Mouse (Mus musculus) forebrain, embryonic 12.5 days (tissue): Measurements from ENCODE around the gene Foxc2. TPM values are rescaled to one million over a fixed set of nuclear protein-coding genes. Genes with fewer than 3 reads are reported as not detected.

Experiments
- ATAC-seq: fragments of 200-750 bp; cut with Nextera tagmentation; 2 replicates; pipeline ENCODE4 v1.8.0; 2017; ENCODE audit warnings: moderate TSS enrichment; ENCODE audit not compliant: low FRiP score
- H3K27ac ChIP-seq: fragments of 300-500 bp; sonication (generic); 2 replicates; pipeline ENCODE4 v1.5.1; 2016; ENCODE audit warnings: mild to moderate bottlenecking
- H3K27me3 ChIP-seq: fragments of 300-500 bp; sonication (generic); 2 replicates; pipeline ENCODE4 v1.6.1; 2016; ENCODE audit warnings: mild to moderate bottlenecking
- H3K36me3 ChIP-seq: fragments of 300-500 bp; sonication (generic); replicated peaks from 2 replicates; pipeline ENCODE4 v1.6.1; 2016; ENCODE audit warnings: mild to moderate bottlenecking
- H3K4me1 ChIP-seq: fragments of 300-500 bp; sonication (generic); 2 replicates; pipeline ENCODE4 v1.6.1; 2016
- H3K4me2 ChIP-seq: fragments of 300-500 bp; sonication (generic); 2 replicates; pipeline ENCODE4 v1.6.1; 2016; ENCODE audit warnings: mild to moderate bottlenecking, moderate library complexity
- H3K4me3 ChIP-seq: fragments of 300-500 bp; sonication (generic); replicated peaks from 2 replicates; pipeline ENCODE4 v1.5.1; 2016; ENCODE audit warnings: mild to moderate bottlenecking
- H3K9ac ChIP-seq: fragments of 300-500 bp; sonication (generic); 2 replicates; pipeline ENCODE4 v1.6.1; 2016; ENCODE audit warnings: mild to moderate bottlenecking
- H3K9me3 ChIP-seq: fragments of 300-500 bp; sonication (generic); 2 replicates; pipeline ENCODE4 v1.6.1; 2016
- WGBS: fragments of 180-500 bp; shearing (Covaris S2); methylation state at CpG from one replicate; pipeline ENCODE4 v1.1.7; 2016; 5-methylcytosine and 5-hydroxymethylcytosine counted together
- polyA plus RNA-seq: library from polyadenylated mRNA; unstranded; fragments of >200 nt; fragmentation: Nextera tagmentation; extraction: Ambion mirVana; gene quantifications from 2 replicates; pipeline ENCODE4 v1.2.1, GENCODE M21; 2016

Gene Foxc2
- polyA plus RNA-seq, 1 experiment from 2014 or later = 4.6 TPM

GRCm38 (mm10) chr8:121113261-121113660 lies 2.7 kb upstream of the Foxc2 start:
- H3K27ac ChIP-seq = no peak overlapping the region
- peaks cover 25% of the 10 kb centered on the region for H3K4me1 ChIP-seq
- H3K4me2 ChIP-seq = peak overlapping the region; percentile 2; the same call in 1 of the 2 replicates
- no peak overlapping the region for H3K4me3 ChIP-seq
- ATAC-seq = peak; percentile 42
- peaks cover 77% of the 10 kb centered on the region for H3K27me3 ChIP-seq
- H3K36me3 ChIP-seq = no peaks in the 10 kb centered on the region
- under 1% methylated on average over 21 of the region's 21 CpGs for WGBS
- 0 out of 2 replicates have a peak, but pooled peaks cover 6% of the 10 kb centered on the region for H3K9me3 ChIP-seq
- no peak overlapping the region for H3K9ac ChIP-seq

DNA sequence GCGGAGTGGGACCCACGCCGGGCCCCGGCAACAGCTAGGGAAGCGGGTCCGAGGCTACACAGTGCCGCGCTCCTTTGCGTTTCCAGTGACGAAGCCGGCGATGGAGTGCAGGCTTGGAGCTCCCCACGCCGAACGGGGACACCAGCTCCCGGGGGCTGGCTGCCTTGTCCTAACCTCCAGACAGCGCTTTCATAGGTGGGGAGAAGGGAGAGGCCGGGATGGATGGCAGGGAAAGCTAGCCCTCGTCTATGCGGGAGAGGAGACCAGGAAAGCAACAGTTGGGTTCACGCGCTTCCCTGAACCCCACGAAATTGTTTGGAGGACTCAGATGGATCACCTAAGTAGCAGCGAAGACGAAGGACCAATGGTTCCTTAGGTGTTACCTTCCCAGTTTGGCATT lies 835 bp upstream of the Foxc2 start:
- under 1% methylated on average over 25 of the region's 25 CpGs for WGBS
- H3K9me3 ChIP-seq = 0 out of 2 replicates have a peak, but pooled peaks cover 6% of the 10 kb centered on the region
- H3K27me3 ChIP-seq = peaks cover 94% of the 10 kb centered on the region
- no peak overlapping the region for H3K9ac ChIP-seq
- H3K4me2 ChIP-seq = no peak overlapping the region
- H3K36me3 ChIP-seq = no peaks in the 10 kb centered on the region
- H3K27ac ChIP-seq = no peak overlapping the region
- no peak for ATAC-seq
- no peak overlapping the region for H3K4me3 ChIP-seq
- peaks cover 25% of the 10 kb centered on the region for H3K4me1 ChIP-seq

DNA sequence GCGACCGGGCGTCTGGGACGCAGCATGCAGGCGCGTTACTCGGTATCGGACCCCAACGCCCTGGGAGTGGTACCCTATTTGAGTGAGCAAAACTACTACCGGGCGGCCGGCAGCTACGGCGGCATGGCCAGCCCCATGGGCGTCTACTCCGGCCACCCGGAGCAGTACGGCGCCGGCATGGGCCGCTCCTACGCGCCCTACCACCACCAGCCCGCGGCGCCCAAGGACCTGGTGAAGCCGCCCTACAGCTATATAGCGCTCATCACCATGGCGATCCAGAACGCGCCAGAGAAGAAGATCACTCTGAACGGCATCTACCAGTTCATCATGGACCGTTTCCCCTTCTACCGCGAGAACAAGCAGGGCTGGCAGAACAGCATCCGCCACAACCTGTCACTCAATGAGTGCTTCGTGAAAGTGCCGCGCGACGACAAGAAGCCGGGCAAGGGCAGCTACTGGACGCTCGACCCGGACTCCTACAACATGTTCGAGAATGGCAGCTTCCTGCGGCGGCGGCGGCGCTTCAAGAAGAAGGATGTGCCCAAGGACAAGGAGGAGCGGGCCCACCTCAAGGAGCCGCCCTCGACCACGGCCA lies 717 bp downstream of the Foxc2 start:
- H3K27ac ChIP-seq = peak overlapping the region; percentile 32; the same call in 1 of the 2 replicates
- under 1% methylated on average over 55 of the region's 55 CpGs for WGBS
- ATAC-seq = peak; percentile 25; the same call in 1 of the 2 replicates

DNA sequence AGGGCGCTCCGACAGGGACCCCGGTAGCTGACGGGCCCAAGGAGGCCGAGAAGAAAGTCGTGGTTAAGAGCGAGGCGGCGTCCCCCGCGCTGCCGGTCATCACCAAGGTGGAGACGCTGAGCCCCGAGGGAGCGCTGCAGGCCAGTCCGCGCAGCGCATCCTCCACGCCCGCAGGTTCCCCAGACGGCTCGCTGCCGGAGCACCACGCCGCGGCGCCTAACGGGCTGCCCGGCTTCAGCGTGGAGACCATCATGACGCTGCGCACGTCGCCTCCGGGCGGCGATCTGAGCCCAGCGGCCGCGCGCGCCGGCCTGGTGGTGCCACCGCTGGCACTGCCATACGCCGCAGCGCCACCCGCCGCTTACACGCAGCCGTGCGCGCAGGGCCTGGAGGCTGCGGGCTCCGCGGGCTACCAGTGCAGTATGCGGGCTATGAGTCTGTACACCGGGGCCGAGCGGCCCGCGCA lies 1.2 kb downstream of the Foxc2 start:
- Histone ChIP-seq H3K9me3 (0 out of 2 replicates have a peak, but pooled peaks cover 6% of the 10 kb centered on the region), H3K4me1 (peaks cover 25% of the 10 kb centered on the region), H3K27ac (no peak overlapping the region), H3K36me3 (no peaks in the 10 kb centered on the region), H3K4me2 (peak overlapping the region; percentile 62), H3K27me3 (peaks cover 96% of the 10 kb centered on the region), H3K4me3 (peak overlapping the region; percentile 41), H3K9ac (no peak overlapping the region)
- ATAC-seq = peak; percentile 12; the same call in 1 of the 2 replicates
- 1% methylated on average over 57 of the region's 62 CpGs for WGBS

More for the DNA sequence above, 717 bp downstream of the Foxc2 start:
- Histone ChIP-seq H3K9ac (0 out of 2 replicates have a peak overlapping the region, but pooled peaks have one; percentile 9), H3K9me3 (0 out of 2 replicates have a peak, but pooled peaks cover 6% of the 10 kb centered on the region), H3K4me2 (peak overlapping the region; percentile 62), H3K27me3 (peaks cover 96% of the 10 kb centered on the region), H3K36me3 (no peaks in the 10 kb centered on the region), H3K4me3 (peak overlapping the region; percentile 41), H3K4me1 (peaks cover 25% of the 10 kb centered on the region)

DNA sequence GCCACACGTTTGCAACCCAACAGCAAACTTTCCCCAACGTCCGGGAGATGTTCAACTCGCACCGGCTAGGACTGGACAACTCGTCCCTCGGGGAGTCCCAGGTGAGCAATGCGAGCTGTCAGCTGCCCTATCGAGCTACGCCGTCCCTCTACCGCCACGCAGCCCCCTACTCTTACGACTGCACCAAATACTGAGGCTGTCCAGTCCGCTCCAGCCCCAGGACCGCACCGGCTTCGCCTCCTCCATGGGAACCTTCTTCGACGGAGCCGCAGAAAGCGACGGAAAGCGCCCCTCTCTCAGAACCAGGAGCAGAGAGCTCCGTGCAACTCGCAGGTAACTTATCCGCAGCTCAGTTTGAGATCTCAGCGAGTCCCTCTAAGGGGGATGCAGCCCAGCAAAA lies 1.9 kb downstream of the Foxc2 start:
- Histone ChIP-seq H3K27ac (no peak overlapping the region), H3K27me3 (peaks cover 96% of the 10 kb centered on the region)

GRCm38 (mm10) chr8:121118634-121119420 lies 2.9 kb downstream of the Foxc2 start:
- H3K27ac ChIP-seq = no peak overlapping the region
- ATAC-seq = no peak
- peak overlapping the region; percentile 19 for H3K4me3 ChIP-seq
- H3K27me3 ChIP-seq = peaks cover 98% of the 10 kb centered on the region
- H3K9ac ChIP-seq = no peak overlapping the region
- whole genome bisulfite sequencing = 1% methylated on average over 18 of the region's 18 CpGs
- H3K4me2 ChIP-seq = no peak overlapping the region
- H3K36me3 ChIP-seq = no peaks in the 10 kb centered on the region
- H3K9me3 ChIP-seq = 0 out of 2 replicates have a peak, but pooled peaks cover 6% of the 10 kb centered on the region
- H3K4me1 ChIP-seq = peaks cover 21% of the 10 kb centered on the region

More for the DNA sequence above, 1.9 kb downstream of the Foxc2 start:
- Histone ChIP-seq H3K36me3 (no peaks in the 10 kb centered on the region), H3K9ac (no peak overlapping the region), H3K4me1 (peaks cover 25% of the 10 kb centered on the region), H3K4me2 (peak overlapping the region; percentile 62), H3K4me3 (peak overlapping the region; percentile 41), H3K9me3 (0 out of 2 replicates have a peak, but pooled peaks cover 6% of the 10 kb centered on the region)
- no peak for ATAC-seq
- WGBS = under 1% methylated on average over 28 of the region's 28 CpGs

- Histone ChIP-seq H3K27ac (no peak overlapping the region), H3K4me2 (no peak overlapping the region; the same call in 1 of the 2 replicates), H3K36me3 (no peaks in the 10 kb centered on the region), H3K9ac (no peak overlapping the region), H3K4me1 (peaks cover 21% of the 10 kb centered on the region), H3K27me3 (peaks cover 98% of the 10 kb centered on the region), H3K4me3 (peak overlapping the region; percentile 19), H3K9me3 (0 out of 2 replicates have a peak, but pooled peaks cover 6% of the 10 kb centered on the region)
- no peak for ATAC-seq
- WGBS = 3% methylated on average over 12 of the region's 12 CpGs
Measured at GRCm38 (mm10) chr8:121119635-121120455, 3.9 kb downstream of the Foxc2 start.

- Histone ChIP-seq H3K27ac (no peak overlapping the region), H3K4me3 (peak overlapping the region; percentile 19; the same call in 1 of the 2 replicates), H3K27me3 (peaks cover 99% of the 10 kb centered on the region), H3K9ac (no peak overlapping the region), H3K36me3 (no peaks in the 10 kb centered on the region), H3K4me1 (peaks cover 25% of the 10 kb centered on the region), H3K9me3 (0 out of 2 replicates have a peak, but pooled peaks cover 6% of the 10 kb centered on the region), H3K4me2 (no peak overlapping the region)
- no peak for ATAC-seq
- WGBS = 2% methylated on average over 17 of the region's 17 CpGs
Measured at GRCm38 (mm10) chr8:121120456-121121419, 4.8 kb downstream of the Foxc2 start.

GRCm38 (mm10) chr8:121121704-121122103 lies 5.7 kb downstream of the Foxc2 start:
- H3K36me3 ChIP-seq = no peaks in the 10 kb centered on the region
- no peak overlapping the region for H3K9ac ChIP-seq
- WGBS = 2% methylated on average over 8 of the region's 8 CpGs
- H3K4me1 ChIP-seq = peaks cover 21% of the 10 kb centered on the region
- H3K27ac ChIP-seq = no peak overlapping the region
- H3K4me2 ChIP-seq = no peak overlapping the region
- H3K4me3 ChIP-seq = no peak overlapping the region
- H3K27me3 ChIP-seq = peaks cover 99% of the 10 kb centered on the region
- no peak for ATAC-seq
- H3K9me3 ChIP-seq = 0 out of 2 replicates have a peak, but pooled peaks cover 4% of the 10 kb centered on the region

DNA sequence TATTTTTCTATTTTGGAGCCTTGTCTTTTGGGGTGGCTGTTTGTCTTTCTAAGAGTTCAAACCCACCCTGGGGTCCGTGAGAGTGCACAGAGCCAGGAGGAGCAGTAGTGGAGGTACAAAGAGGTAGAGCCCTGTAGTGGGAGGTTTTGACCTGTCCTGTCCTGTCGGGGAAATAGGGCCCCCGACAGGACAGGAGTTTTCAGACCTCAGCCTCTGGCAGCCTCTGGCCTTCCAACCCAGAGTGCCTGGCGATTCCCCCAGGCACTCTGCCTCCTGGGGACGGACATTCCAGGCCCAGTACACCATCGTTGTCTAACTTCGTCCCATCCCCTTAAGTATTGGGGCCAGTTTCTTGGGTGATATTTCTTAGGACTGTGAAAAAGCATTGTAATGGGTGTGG lies 6.4 kb downstream of the Foxc2 start:
- H3K9me3 ChIP-seq = no peaks in the 10 kb centered on the region
- H3K36me3 ChIP-seq = no peaks in the 10 kb centered on the region
- H3K27ac ChIP-seq = no peak overlapping the region
- peaks cover 99% of the 10 kb centered on the region for H3K27me3 ChIP-seq
- WGBS = 5% methylated on average over 7 of the region's 7 CpGs
- H3K9ac ChIP-seq = no peak overlapping the region
- no peak for ATAC-seq
- peaks cover 15% of the 10 kb centered on the region for H3K4me1 ChIP-seq
- no peak overlapping the region for H3K4me3 ChIP-seq
- H3K4me2 ChIP-seq = no peak overlapping the region

DNA sequence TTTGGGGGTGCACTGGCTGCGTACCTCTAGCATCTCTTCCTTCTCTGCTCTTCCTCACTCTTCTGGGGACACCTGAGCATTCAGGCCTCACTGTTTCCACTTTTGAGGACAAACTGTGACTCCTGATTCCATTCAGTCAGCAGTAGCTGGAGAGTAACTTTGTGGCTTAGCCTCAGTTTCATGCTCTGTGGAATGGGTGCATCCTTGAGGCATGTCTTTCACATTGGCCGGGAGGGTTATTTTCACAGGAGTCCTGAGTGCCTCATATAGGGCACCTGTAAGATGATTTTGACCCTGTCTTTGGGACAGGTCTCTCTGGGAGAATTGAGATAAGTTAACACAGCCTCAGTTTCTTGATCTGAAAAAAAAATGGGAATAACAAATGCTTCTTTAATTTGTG lies 7.1 kb downstream of the Foxc2 start:
- Histone ChIP-seq H3K4me1 (peaks cover 16% of the 10 kb centered on the region), H3K9me3 (no peaks in the 10 kb centered on the region), H3K9ac (no peak overlapping the region), H3K4me3 (no peak overlapping the region), H3K27ac (no peak overlapping the region), H3K4me2 (no peak overlapping the region), H3K36me3 (no peaks in the 10 kb centered on the region), H3K27me3 (peaks cover 99% of the 10 kb centered on the region)
- WGBS = 28% methylated on average over 2 of the region's 2 CpGs
- no peak for ATAC-seq
